Mouse (Mus musculus): Measurements from ENCODE around the gene Olfr1301.

The Olfr1301 gene

DNA sequence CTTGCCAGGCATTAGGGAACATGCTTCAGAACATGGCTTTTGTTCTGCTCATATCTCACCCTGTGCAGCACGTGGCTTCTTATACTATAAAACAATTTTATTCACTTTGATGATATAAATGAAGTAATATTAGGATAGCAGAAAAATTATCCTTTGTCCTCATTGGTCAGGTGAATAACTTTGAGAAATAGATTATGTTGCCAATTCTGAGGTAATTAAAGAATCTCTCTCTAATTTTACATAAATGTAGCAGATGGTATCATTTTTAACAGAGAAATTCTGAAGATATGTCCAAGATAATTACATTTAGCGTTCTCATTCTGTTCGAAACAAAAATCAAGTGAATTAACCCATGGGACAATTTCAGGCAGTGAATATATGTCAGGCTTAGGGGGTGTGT is at the start of gene Olfr1301:
Olfr1301 (plus strand) TSS at position 301 of the 400 bp plus-strand sequence.
- ChIA-PET CTCF (no interaction called here), POLR2A (no interaction called here)

- ChIA-PET CTCF (interaction anchor here in 1 of 4 experiments (0.6 kb wide), 1 partner anchor 1048 kb away, joined by 4 read pairs; no protein-coding TSS in a partner anchor), POLR2A (no interaction called here)
These were observed 24.1 kb upstream of the Olfr1301 start for GRCm38 (mm10) chr2:111726739-111727138.

DNA sequence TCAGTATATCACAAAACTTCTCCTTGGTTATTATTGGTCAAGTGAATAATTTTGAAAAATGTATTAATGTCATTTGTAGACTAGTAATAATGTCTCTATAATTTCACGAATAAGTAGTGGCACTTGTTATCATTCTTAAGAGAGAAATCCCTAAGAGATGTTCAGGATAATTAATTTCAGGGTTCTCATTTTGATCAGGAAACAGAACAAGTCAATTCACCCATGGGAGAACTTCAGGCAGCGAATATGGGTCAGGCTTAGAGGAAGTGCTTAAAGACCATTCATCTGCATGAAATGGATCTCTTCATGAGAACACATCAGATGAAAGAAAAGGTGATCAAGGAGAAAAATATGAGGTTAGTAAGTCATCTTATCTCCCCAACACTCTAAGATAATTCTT is 26.3 kb downstream of the Olfr1301 start, which contains the start of gene Olfr1302:
Olfr1302 (plus strand) TSS at position 301 of the 400 bp plus-strand sequence.
- ChIA-PET CTCF (no interaction called here), POLR2A (no interaction called here)

All from embryonic stem cell, embryonic (primary cell).